Mouse (Mus musculus) kidney, adult 9 months (tissue): Measurements from ENCODE around the gene Tchhl1.
A peak's percentile ranks its signal among the peaks of the same experiment; 100 is the strongest.

Experiments
- DNase-seq: peaks from one replicate; pipeline ENCODE4 v3.0.0; 2022

Tchhl1 gene

GRCm38 (mm10) chr3:93505960-93506863 lies 37.7 kb downstream of the Tchhl1 start:
- peak; percentile 45 for DNase-seq

DNA sequence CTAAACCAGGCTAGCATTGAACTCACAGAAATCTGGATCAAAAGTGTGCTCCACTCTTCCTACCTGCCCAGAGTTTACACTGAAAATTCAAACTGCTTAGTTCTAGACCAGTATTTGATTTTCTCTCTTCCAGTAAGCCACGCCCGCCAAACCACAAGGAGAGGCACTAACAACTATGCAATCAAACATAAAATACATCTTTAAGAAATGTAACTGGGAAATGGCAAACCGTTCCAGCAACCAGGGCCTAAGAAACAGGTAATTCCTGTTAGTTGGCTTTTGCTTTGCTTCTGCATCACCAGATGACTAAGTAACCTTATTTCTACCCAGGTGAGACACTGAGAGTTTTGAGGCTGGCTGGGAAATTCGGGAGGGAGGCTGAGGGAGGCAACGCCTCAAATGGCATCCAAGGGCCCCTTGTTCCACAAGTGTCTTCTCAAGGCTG lies 38.3 kb downstream of the Tchhl1 start:
- DNase-seq = no peak

DNA sequence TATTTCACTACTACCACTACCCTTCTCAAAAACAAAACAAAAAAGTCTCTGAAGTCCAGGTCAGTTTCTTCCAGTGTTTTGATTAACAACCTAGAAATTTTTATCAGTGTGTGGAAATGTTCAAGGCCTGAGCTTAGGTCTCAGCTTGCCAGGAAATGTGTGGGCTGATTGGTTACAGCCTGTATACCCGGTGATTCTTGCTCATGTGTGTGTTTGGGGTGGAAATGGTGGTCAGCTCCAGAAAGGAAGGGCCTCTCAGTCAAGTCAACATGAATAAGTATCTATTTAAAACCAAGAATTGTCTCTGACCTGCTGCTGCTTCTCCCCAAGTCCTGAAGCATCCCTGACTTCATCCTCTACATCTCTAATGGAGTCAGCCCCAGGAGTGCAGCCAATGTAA lies 40.7 kb downstream of the Tchhl1 start:
- DNase-seq = no peak

DNA sequence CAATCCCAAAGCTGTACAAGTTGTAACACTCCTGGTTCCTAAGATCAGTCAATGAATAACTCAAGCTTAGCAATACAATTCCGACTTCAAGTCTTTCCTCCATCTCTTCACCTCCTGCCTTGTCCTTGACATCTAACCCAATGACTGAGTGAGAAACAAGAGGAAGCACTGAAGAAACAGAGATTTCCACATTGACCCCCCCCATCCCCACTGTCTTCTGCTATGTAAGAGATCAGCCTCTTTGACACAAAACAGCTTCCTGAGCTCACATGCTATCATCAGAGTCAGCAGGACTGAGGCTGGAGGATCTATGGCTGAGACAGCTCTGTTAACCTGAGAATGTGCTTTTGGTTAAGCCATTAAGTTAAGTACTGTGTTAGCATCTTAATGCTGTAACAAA lies 42.5 kb downstream of the Tchhl1 start:
- no peak for DNase-seq

- no peak for DNase-seq
Observed at GRCm38 (mm10) chr3:93511801-93512200, 43.2 kb downstream of the Tchhl1 start.

DNA sequence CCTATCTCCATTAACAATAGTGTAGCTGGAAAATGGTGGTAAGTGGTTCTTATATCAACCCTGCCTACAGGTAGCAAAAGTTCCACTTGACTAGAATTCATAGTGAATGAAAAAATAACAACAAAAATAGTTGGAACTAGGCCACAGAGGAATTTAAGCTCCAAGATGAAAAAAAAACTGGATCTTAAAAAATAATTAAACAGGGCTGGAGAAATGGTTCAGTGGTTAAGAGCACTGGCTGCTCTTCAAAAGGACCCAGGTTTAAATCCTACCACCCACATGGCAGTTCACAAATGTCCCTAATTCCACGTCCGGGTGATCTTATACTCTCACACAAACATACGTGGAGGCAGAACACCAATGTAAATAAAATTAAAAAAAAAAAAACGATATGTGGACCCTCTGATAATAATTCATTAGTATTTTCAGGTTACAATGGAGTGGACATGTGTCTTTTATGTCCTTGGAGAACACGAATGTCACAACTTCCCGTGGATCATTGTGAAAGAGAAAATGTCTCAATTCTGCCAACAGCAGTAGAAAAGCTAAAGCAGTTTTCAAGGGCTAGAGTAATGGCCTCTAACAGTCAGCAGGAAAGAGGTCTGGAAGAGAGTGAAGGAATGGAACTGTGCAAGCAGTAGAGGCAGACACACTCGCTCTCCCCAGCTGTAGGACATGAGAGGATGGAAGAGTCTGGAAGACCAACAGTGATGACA lies 44.0 kb downstream of the Tchhl1 start:
- peak; percentile 56 for DNase-seq

GRCm38 (mm10) chr3:93514628-93515027 lies 46.1 kb downstream of the Tchhl1 start:
- DNase-seq = no peak

DNA sequence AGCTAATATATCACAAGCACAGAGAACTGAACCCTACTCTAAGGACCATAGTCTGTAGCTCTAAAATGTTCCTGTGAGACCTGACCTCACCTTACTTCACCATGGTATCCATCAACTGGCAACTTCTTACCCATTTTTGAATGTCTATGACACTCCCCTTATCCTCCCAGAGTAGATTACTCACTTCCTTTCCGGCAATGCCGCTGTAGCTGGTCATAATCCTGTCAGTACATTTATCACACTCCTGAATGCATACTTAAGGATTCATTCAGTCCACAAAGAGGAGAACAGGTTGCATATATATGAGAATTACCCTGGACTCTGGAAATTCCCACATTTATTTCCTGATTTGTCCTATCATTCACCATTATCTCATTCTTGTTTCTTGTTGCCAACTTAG lies 48.8 kb downstream of the Tchhl1 start:
- no peak for DNase-seq

- DNase-seq = no peak
Observed at GRCm38 (mm10) chr3:93519856-93520329, 51.3 kb downstream of the Tchhl1 start.

DNA sequence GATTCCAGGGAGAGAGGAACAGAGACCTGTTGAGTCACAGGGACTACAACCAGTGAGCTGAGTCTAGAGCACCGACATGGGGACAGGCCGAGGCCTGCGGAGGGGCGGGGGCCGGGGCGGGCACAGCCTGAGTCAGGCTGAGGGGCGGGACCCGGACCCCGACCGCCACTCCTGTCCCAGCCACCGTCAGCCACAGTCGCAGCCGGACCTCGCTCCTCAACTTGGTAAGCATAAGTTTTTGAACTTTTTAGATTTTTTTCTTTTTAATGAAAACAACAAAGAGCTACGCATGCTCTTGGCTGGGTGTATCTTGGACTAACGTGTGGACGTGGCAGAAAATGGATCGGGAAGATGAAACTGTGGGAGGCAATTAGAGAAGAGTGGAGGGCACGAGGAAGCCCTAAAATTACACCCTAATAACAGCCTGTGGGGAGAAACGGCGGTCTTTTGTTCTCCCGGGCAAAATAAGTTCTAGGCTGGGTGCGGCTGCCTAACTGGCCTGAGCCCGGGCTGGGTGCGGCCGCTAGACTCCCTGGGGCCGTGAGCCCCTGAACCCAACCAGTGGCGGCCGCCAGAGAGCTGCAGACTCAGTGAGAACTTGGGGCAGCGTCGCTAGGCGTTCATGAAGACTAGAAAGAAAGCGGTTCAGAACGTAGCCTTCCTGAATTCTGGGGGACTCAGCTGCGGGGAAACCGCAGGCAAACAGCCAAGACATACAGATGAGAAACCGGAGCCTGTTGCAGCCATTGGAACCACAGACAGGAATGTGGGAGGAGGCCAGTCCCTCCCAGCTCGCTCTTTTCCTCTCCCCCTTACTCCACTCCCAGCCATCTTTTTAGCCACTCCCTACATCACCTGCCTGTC lies 52.0 kb downstream of the Tchhl1 start, which contains the start of gene S100a11:
TSS of gene S100a11 (plus strand) at position 159 of the 864 bp plus-strand sequence.
- DNase-seq = peak; percentile 56
